Mouse (Mus musculus) CH12.LX (cell line): ENCODE measurements around the gene Hoxb7.

Experiments used
- CTCF ChIP-seq, 2 experiments: IDR thresholded peaks in 1 of 2; conservative IDR thresholded peaks in 1 of 2; 2 replicates each; pipeline ENCODE4 v1.5.1; 2011 to 2012; ENCODE audit warnings: low read depth in 2 of 2, low read length in 2 of 2, improper control_type of control experiment in 1 of 2, inconsistent platforms in 1 of 2, mild to moderate bottlenecking in 1 of 2, moderate library complexity in 1 of 2
- HCFC1 ChIP-seq: IDR thresholded peaks from 2 replicates; pipeline ENCODE4 v1.6.1; 2012; ENCODE audit warnings: low read depth, mild to moderate bottlenecking, inconsistent platforms, low read length, improper control_type of control experiment
- JUND ChIP-seq: conservative IDR thresholded peaks from 2 replicates; pipeline ENCODE4 v1.6.1; 2011; ENCODE audit warnings: low read depth, low read length, improper control_type of control experiment
- TCF12 ChIP-seq: IDR thresholded peaks from 2 replicates; pipeline ENCODE4 v1.6.1; 2014; ENCODE audit warnings: low read depth, mild to moderate bottlenecking, inconsistent platforms, low read length, improper control_type of control experiment
- USF2 ChIP-seq: conservative IDR thresholded peaks from 2 replicates; pipeline ENCODE4 v1.6.1; 2011; ENCODE audit warnings: low read depth, low read length, improper control_type of control experiment

GRCm38 (mm10) chr11:96291681-96292564 lies 5.5 kb downstream of the Hoxb7 start, which contains the start of gene Hoxb6:
- TF ChIP-seq CTCF (conservative IDR thresholded peaks at IDR 0.05 in 1 of 2, IDR thresholded peaks at IDR 0.05 in 1 of 2; ENCODE audit: low read depth in 2 of 2, low read length in 2 of 2) (no peak), JUND (no peak), HCFC1 (no peak), USF2 (peak; percentile 51; the same call in 1 of the 2 replicates), TCF12 (no peak)
